Mouse (Mus musculus) layer of hippocampus, postnatal 36 days (tissue): ENCODE measurements at regions not wholly inside any gene's neighbourhood (a gene's known extent, or its start where the extent isn't known, plus 50 kb on each side); places are given as distances from the start of the nearest gene placed in this dataset.

Experiments
- DNase-seq, 2 experiments: peaks; one replicate each; pipeline ENCODE4 v3.0.0; 2022

- DNase-seq: no peak
These were observed 187.9 kb downstream of the Spry2 start for GRCm38 (mm10) chr14:105708691-105709090.

GRCm38 (mm10) chr14:105706756-105707155 lies 189.9 kb downstream of the Spry2 start:
- DNase-seq: no peak

GRCm38 (mm10) chr14:105698616-105699015 lies 198.0 kb downstream of the Spry2 start:
- no peak for DNase-seq

GRCm38 (mm10) chr14:105698086-105698485 lies 198.5 kb downstream of the Spry2 start:
- no peak for DNase-seq

GRCm38 (mm10) chr14:105697398-105697797 lies 199.2 kb downstream of the Spry2 start:
- peak in 1 of 2 experiments; percentile 32 for DNase-seq

- no peak for DNase-seq
These were observed 201.7 kb downstream of the Spry2 start for GRCm38 (mm10) chr14:105694969-105695368.

- DNase-seq: no peak
These were observed 202.9 kb downstream of the Spry2 start for GRCm38 (mm10) chr14:105693713-105694112.

GRCm38 (mm10) chr14:105684826-105685465 lies 211.7 kb downstream of the Spry2 start:
- DNase-seq: no peak

GRCm38 (mm10) chr14:105684329-105684728 lies 212.3 kb downstream of the Spry2 start:
- no peak for DNase-seq

GRCm38 (mm10) chr14:105676646-105676930 lies 220.0 kb downstream of the Spry2 start:
- peak in 1 of 2 experiments; percentile 13 for DNase-seq

GRCm38 (mm10) chr14:105675801-105676645 lies 220.6 kb downstream of the Spry2 start:
- no peak for DNase-seq

GRCm38 (mm10) chr14:105675006-105675405 lies 221.6 kb downstream of the Spry2 start:
- no peak for DNase-seq

GRCm38 (mm10) chr14:105668969-105669368 lies 227.7 kb downstream of the Spry2 start:
- DNase-seq: peak; percentile 72 to 77

GRCm38 (mm10) chr14:105664671-105665198 lies 231.9 kb downstream of the Spry2 start:
- DNase-seq: no peak

- no peak for DNase-seq
These were observed 233.1 kb downstream of the Spry2 start for GRCm38 (mm10) chr14:105663472-105663871.

- no peak for DNase-seq
These were observed 233.8 kb downstream of the Spry2 start for GRCm38 (mm10) chr14:105662839-105663238.

- no peak for DNase-seq
These were observed 238.3 kb downstream of the Spry2 start for GRCm38 (mm10) chr14:105658316-105658715.

GRCm38 (mm10) chr14:105647166-105647565 lies 249.5 kb downstream of the Spry2 start:
- no peak for DNase-seq

- no peak for DNase-seq
These were observed 252.2 kb downstream of the Spry2 start for GRCm38 (mm10) chr14:105644428-105644827.

- no peak for DNase-seq
These were observed 253.2 kb downstream of the Spry2 start for GRCm38 (mm10) chr14:105643285-105643957.

- no peak for DNase-seq
These were observed 264.3 kb downstream of the Spry2 start for GRCm38 (mm10) chr14:105632335-105632734.

GRCm38 (mm10) chr14:105631681-105632031 lies 265.0 kb downstream of the Spry2 start:
- peak; percentile 37 to 45 for DNase-seq
